Mouse (Mus musculus) liver, embryonic 14.5 days (tissue): ENCODE data around the gene Fam187a.

ENCODE experiments used
- CTCF ChIP-seq: IDR thresholded peaks from 2 replicates; pipeline ENCODE4 v1.5.1; 2016; ENCODE audit warnings: antibody characterized with exemption, low read depth, control low read depth
- EP300 ChIP-seq: IDR thresholded peaks from 2 replicates; pipeline ENCODE4 v1.6.1; 2016; ENCODE audit warnings: antibody characterized with exemption, low read depth

DNA sequence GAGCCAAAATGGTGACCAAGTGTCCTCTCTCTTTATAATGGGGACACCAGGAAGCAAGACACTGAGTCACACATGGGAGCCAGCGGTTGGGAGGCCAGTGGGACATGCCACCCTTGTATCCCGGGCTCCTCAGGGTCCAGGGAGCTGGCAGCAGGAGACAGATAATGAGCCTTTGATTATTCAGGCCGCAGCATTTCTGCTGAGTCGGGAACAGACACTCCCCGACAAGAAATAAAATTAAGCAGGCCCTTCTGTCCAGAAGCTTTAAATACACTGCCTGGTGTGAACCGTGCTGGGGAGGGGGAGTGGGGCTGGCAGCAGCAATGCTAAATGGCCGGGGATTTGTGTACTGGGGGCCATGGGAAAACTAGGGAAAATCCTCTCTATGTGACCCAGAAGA is 26.4 kb downstream of the Fam187a start:
- no peak for TF ChIP-seq CTCF
- TF ChIP-seq EP300 = no peak
